Mouse (Mus musculus) lung, embryonic 15.5 days (tissue): Measurements from ENCODE around the gene Prss30. TPM values are rescaled to one million over a fixed set of nuclear protein-coding genes. Genes with fewer than 3 reads are reported as not detected.
"Not testable (repeated sequence)": the region's sequence is repeated elsewhere in the genome, so short reads cannot be mapped to it uniquely, and the experiment has no call there.

Experiments
- ATAC-seq: fragments of 200-750 bp; cut with Nextera tagmentation; 2 replicates; pipeline ENCODE4 v1.8.0; 2017; ENCODE audit warnings: moderate number of reproducible peaks, borderline replicate concordance; ENCODE audit not compliant: low FRiP score, low TSS enrichment; ENCODE audit errors: extremely low read depth
- H3K27ac ChIP-seq: fragments of 300-500 bp; sonication (generic); 2 replicates; pipeline ENCODE4 v1.5.1; 2015; ENCODE audit warnings: moderate library complexity, mild to moderate bottlenecking, inconsistent platforms
- H3K27me3 ChIP-seq: fragments of 300-500 bp; sonication (generic); 2 replicates; pipeline ENCODE4 v1.6.1; 2015; ENCODE audit warnings: inconsistent platforms
- H3K36me3 ChIP-seq: fragments of 300-500 bp; sonication (generic); 2 replicates; pipeline ENCODE4 v1.6.1; 2015; ENCODE audit warnings: inconsistent platforms
- H3K4me1 ChIP-seq: fragments of 300-500 bp; sonication (generic); 2 replicates; pipeline ENCODE4 v1.6.1; 2015; ENCODE audit warnings: inconsistent platforms
- H3K4me2 ChIP-seq: fragments of 300-500 bp; sonication (generic); 2 replicates; pipeline ENCODE4 v1.6.1; 2015; ENCODE audit warnings: inconsistent platforms, mild to moderate bottlenecking, moderate library complexity
- H3K4me3 ChIP-seq: fragments of 300-500 bp; sonication (generic); 2 replicates; pipeline ENCODE4 v1.5.1; 2015; ENCODE audit warnings: mild to moderate bottlenecking, inconsistent platforms
- H3K9ac ChIP-seq: fragments of 300-500 bp; sonication (generic); 2 replicates; pipeline ENCODE4 v1.6.1; 2015; ENCODE audit warnings: inconsistent platforms
- H3K9me3 ChIP-seq: fragments of 300-500 bp; sonication (generic); 2 replicates; pipeline ENCODE4 v1.6.1; 2016; ENCODE audit warnings: inconsistent platforms
- WGBS: fragments of 180-500 bp; shearing (Covaris S2); methylation state at CpG from one replicate; pipeline ENCODE4 v1.1.7; 2015; 5-methylcytosine and 5-hydroxymethylcytosine counted together
- microRNA-seq: library from miRNA; unstranded; fragments of <30 nt; microRNA quantifications from one replicate; pipeline ENCODE4, GENCODE M21; 2016
- polyA plus RNA-seq: library from polyadenylated mRNA; unstranded; fragments of >200 nt; fragmentation: Nextera tagmentation; extraction: Ambion mirVana; gene quantifications from 2 replicates; pipeline ENCODE4 v1.2.1, GENCODE M21; 2015

Prss30 gene
- polyA plus RNA-seq, 1 experiment from 2014 or later, result 0.20 TPM

GRCm38 (mm10) chr17:23949068-23949467, 31.3 kb downstream of the Prss30 start:
- H3K9me3 ChIP-seq, result no peaks in the 10 kb centered on the region
- no peak overlapping the region for H3K9ac ChIP-seq
- no peaks in the 10 kb centered on the region for H3K36me3 ChIP-seq
- 64% methylated on average over 2 of the region's 2 CpGs for WGBS
- no peak for ATAC-seq
- H3K4me1 ChIP-seq, result no peaks in the 10 kb centered on the region
- H3K4me3 ChIP-seq, result no peak overlapping the region
- no peak overlapping the region for H3K4me2 ChIP-seq
- H3K27me3 ChIP-seq, result no peaks in the 10 kb centered on the region
- no peak overlapping the region for H3K27ac ChIP-seq

- not testable (repeated sequence) for H3K36me3 ChIP-seq, H3K4me2 ChIP-seq, H3K27me3 ChIP-seq, H3K9ac ChIP-seq, ATAC-seq, H3K4me3 ChIP-seq, H3K9me3 ChIP-seq, H3K4me1 ChIP-seq, H3K27ac ChIP-seq
- WGBS, result 68% methylated on average over 4 of the region's 4 CpGs
These were observed 32.9 kb downstream of the Prss30 start for GRCm38 (mm10) chr17:23947486-23947885.

GRCm38 (mm10) chr17:23941372-23941771, 39.0 kb downstream of the Prss30 start, which contains the start of gene Sbp:
Gene Sbp, plus strand, starts transcription at chr17:23941672.
- Histone ChIP-seq H3K9ac (no peak within 1 kb of the TSS), H3K4me1 (no peaks in the 10 kb centered on the region), H3K9me3 (no peaks in the 10 kb centered on the region), H3K4me2 (no peak within 1 kb of the TSS), H3K27me3 (no peaks in the 10 kb centered on the region), H3K4me3 (no peak within 1 kb of the TSS), H3K36me3 (no peaks in the 10 kb centered on the region), H3K27ac (no peak within 1 kb of the TSS)
- ATAC-seq, result no peak

- Histone ChIP-seq H3K36me3 (no peaks in the 10 kb centered on the region), H3K27me3 (no peaks in the 10 kb centered on the region), H3K4me2 (no peak overlapping the region), H3K27ac (no peak overlapping the region), H3K9me3 (no peaks in the 10 kb centered on the region), H3K4me3 (no peak overlapping the region), H3K9ac (no peak overlapping the region), H3K4me1 (peaks cover 3% of the 10 kb centered on the region; the same call in 1 of the 2 replicates)
- 40% methylated on average over 5 of the region's 5 CpGs for WGBS
- ATAC-seq, result no peak
These were observed 49.2 kb downstream of the Prss30 start for GRCm38 (mm10) chr17:23931157-23931556.

GRCm38 (mm10) chr17:23925090-23925493, 55.3 kb downstream of the Prss30 start:
- Histone ChIP-seq H3K36me3 (no peaks in the 10 kb centered on the region), H3K27me3 (no peaks in the 10 kb centered on the region), H3K4me2 (peak overlapping the region; percentile 90), H3K4me1 (peaks cover 15% of the 10 kb centered on the region), H3K4me3 (peak overlapping the region; percentile 61), H3K9ac (peak overlapping the region; percentile 57), H3K9me3 (no peaks in the 10 kb centered on the region), H3K27ac (peak overlapping the region; percentile 98)
- WGBS, result 0% methylated on average over 14 of the region's 14 CpGs
- ATAC-seq, result peak; percentile 83

GRCm38 (mm10) chr17:23924531-23925007, 55.8 kb downstream of the Prss30 start:
- H3K27me3 ChIP-seq, result no peaks in the 10 kb centered on the region
- peaks cover 15% of the 10 kb centered on the region for H3K4me1 ChIP-seq
- WGBS, result under 1% methylated on average over 29 of the region's 29 CpGs
- H3K9me3 ChIP-seq, result no peaks in the 10 kb centered on the region
- H3K9ac ChIP-seq, result peak overlapping the region; percentile 57
- peak; percentile 99 for ATAC-seq
- H3K4me3 ChIP-seq, result peak overlapping the region; percentile 61
- H3K4me2 ChIP-seq, result peak overlapping the region; percentile 90
- peak overlapping the region; percentile 98 for H3K27ac ChIP-seq
- H3K36me3 ChIP-seq, result no peaks in the 10 kb centered on the region

Small RNA genes within 50 kb of the gene (microRNA-seq; reads per million reads assigned to microRNA genes)
- not detected for gene Gm27700

Other genes with a start within 250 kb of the Prss30 start
- 43.9 and 46.7 TPM in 2 replicates for gene Paqr4, start 239.7 kb downstream of the Prss30 start, polyA plus RNA-seq
- 0.38 and 1.1 TPM in 2 replicates for gene Kremen2, start 234.7 kb downstream of the Prss30 start, polyA plus RNA-seq
- gene Flywch1, start 209.0 kb downstream of the Prss30 start, polyA plus RNA-seq, result 70.5 TPM in 2 replicates
- 28.4 and 29.1 TPM in 2 replicates for gene Flywch2, start 194.5 kb downstream of the Prss30 start, polyA plus RNA-seq
- gene Srrm2, start 190.0 kb downstream of the Prss30 start, polyA plus RNA-seq, result 416 and 431 TPM in 2 replicates
- gene Elob, start 151.4 kb downstream of the Prss30 start, polyA plus RNA-seq, result 927 and 1,006 TPM in 2 replicates
- gene Prss33, start 144.5 kb downstream of the Prss30 start, polyA plus RNA-seq, result 0.12 TPM in 1 of 2 replicates, not detected in the other
- gene Prss32, start 136.7 kb downstream of the Prss30 start, polyA plus RNA-seq, result not detected in 2 replicates
- gene Prss41, start 136.4 kb downstream of the Prss30 start, polyA plus RNA-seq, result 1.1 and 1.3 TPM in 2 replicates
- gene Prss21, start 112.5 kb downstream of the Prss30 start, polyA plus RNA-seq, result not detected in 2 replicates
- 0.71 TPM in 1 of 2 replicates, not detected in the other for gene Dcpp1, start 99.7 kb downstream of the Prss30 start, polyA plus RNA-seq
- gene Dcpp2, start 99.7 kb downstream of the Prss30 start, polyA plus RNA-seq, result not detected in 2 replicates
- gene Dcpp3, start 63.1 kb downstream of the Prss30 start, polyA plus RNA-seq, result 1.8 and 2.0 TPM in 2 replicates
- gene Sbp, start 38.9 kb downstream of the Prss30 start, polyA plus RNA-seq, result not detected in 2 replicates
- gene Sbpl, start 25.3 kb downstream of the Prss30 start, polyA plus RNA-seq, result not detected in 2 replicates
- gene Prss22, start 17.5 kb upstream of the Prss30 start, polyA plus RNA-seq, result 1.4 and 1.6 TPM in 2 replicates
- gene Prss27, start 57.6 kb upstream of the Prss30 start, polyA plus RNA-seq, result 0.39 TPM in 1 of 2 replicates, not detected in the other
- 68.1 and 69.0 TPM in 2 replicates for gene Kctd5, start 92.9 kb upstream of the Prss30 start, polyA plus RNA-seq
- 30.3 and 34.5 TPM in 2 replicates for gene Pdpk1, start 170.4 kb upstream of the Prss30 start, polyA plus RNA-seq
- gene Amdhd2, start 183.2 kb upstream of the Prss30 start, polyA plus RNA-seq, result 33.2 and 34.5 TPM in 2 replicates
- gene Atp6v0c, start 189.1 kb upstream of the Prss30 start, polyA plus RNA-seq, result 447 and 455 TPM in 2 replicates
- 4.7 and 5.4 TPM in 2 replicates for gene Tbc1d24, start 225.0 kb upstream of the Prss30 start, polyA plus RNA-seq
- 6.1 and 6.7 TPM in 2 replicates for gene Ntn3, start 229.0 kb upstream of the Prss30 start, polyA plus RNA-seq
- gene Tedc2, start 240.3 kb upstream of the Prss30 start, polyA plus RNA-seq, result 11.5 and 12.4 TPM in 2 replicates